Mouse (Mus musculus): ENCODE results near the gene Nr1h2.
A peak's percentile ranks its signal among the peaks of the same experiment; 100 is the strongest.

Nr1h2 gene

GRCm38 (mm10) chr7:44553826-44554225 is at the start of gene Nr1h2:
Gene Nr1h2, minus strand, starts transcription at chr7:44553951.
- DNase-seq = peak; percentile 97

- DNase-seq = no peak
Observed at GRCm38 (mm10) chr7:44603186-44603855, 49.6 kb upstream of the Nr1h2 start.

DNA sequence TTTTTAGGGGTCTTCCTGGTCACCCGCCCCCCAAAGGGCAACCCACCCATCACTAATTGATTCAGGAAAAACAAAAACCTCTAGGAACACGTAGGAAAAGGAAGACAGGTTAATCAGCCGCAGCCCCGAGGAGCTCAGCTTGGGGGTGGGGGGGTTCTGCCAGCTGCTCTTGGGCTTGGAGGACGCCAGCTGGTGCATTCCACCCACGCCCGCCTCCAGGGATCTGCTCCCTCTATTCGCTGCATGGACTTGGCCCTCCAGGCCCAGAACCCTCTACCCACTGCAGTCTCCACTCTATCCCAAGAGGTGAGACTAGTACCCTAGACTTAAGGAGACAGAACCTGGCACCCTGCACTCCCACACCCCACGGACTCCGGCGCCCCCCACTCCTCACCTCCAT is 48.7 kb upstream of the Nr1h2 start:
- DNase-seq = peak; percentile 68

DNA sequence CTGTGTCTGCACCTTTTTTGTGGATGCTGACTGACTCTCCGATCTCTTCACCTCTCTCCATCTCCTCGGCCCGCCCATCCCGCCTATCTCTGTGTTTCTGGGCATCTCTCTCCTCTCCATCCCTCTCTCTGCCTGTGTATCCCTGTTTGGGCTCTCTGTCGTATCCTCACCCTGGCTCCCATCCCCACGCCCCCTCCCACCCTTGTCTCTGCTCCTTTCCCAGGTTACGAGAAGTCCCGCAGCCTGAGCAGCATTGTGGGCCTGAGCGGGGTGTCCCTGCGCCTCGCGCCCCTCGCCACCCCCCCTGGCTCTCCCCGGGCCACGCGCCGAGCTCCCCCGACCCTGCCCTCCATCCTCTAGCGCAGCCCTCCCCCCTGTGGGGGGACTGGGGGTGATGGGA is 47.9 kb upstream of the Nr1h2 start:
- DNase-seq = no peak

DNA sequence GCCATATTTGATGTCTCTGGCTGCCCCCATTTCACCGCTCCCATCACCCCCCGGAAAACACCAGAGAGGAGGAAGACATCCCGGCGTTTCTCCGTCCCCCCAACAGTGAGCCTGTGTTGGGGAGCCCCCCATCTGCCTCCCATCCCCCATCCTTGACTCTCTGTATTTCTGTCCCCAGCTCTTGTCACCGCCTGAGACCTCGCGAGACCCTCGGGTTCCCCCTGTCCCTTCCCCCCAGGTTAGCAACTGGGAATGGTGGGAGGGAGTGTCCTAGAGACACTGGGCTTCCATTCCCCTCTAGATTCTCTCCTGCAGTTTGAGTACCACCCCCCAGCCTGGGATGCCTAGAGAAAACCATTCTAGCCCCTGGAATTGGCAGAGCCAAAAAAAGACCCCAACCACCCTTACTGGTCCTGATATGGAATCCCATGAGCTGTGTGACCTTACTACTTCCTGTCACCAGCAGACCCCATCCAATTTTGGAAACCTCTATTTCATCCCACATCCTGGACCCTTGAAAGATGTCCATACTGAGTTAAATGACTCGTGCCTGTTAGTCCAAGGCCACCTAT is 47.0 kb upstream of the Nr1h2 start:
- no peak for DNase-seq

- no peak for DNase-seq
Observed at GRCm38 (mm10) chr7:44598336-44598735, 44.6 kb upstream of the Nr1h2 start.

DNA sequence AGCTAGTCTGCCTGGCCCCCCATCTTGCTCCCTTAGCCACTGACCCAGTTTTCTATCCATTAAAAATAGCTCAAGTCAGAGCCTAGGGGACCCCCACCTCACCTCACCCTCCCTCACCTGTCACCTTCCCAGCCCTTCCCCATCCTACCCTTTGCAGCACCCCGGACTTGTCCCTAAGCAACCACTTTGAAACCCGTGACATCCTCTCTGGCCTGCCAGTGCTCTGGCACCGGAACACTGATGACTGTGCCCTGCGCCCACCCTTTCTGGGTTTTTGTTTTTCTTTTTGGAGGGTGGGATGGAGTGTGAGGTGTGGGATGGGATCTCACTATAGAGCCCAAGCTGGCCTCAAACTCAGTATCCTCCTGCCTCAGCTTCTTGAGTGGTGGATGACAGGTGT is 43.9 kb upstream of the Nr1h2 start:
- DNase-seq = no peak

- DNase-seq = no peak
Observed at GRCm38 (mm10) chr7:44596996-44597538, 43.3 kb upstream of the Nr1h2 start.

- DNase-seq = no peak
Observed at GRCm38 (mm10) chr7:44596051-44596450, 42.3 kb upstream of the Nr1h2 start.

DNA sequence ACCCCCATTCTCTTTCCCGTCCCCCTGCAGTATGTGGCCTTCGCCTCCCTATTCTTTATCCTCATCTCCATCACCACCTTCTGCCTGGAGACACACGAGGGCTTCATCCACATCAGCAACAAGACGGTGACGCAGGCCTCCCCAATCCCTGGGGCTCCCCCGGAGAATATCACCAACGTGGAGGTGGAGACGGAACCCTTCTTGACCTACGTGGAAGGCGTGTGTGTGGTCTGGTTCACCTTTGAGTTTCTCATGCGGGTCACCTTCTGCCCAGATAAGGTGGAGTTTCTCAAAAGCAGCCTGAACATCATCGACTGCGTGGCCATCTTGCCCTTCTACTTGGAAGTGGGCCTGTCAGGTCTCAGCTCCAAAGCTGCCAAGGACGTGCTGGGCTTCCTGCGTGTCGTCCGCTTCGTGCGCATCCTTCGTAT is 41.4 kb upstream of the Nr1h2 start:
- DNase-seq = no peak

DNA sequence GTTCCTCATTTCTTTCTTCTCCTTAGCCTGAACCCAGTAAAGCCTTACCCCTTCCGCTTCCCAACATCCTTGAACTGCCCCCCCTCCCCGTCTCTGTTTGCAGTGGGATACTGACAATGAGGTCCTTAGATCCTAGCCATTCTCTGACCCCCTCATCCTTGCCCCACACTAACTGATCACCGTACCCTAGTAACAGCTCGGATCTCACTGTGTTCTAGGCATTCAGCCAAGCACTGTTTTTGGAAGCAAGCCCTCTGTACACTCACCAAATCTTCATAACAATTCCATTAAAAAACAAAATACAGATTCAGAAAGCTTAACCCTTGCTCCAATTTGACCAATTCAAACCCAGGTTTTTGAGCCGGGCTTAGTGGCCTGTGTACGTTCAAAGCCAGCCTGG is 40.5 kb upstream of the Nr1h2 start:
- DNase-seq = no peak

DNA sequence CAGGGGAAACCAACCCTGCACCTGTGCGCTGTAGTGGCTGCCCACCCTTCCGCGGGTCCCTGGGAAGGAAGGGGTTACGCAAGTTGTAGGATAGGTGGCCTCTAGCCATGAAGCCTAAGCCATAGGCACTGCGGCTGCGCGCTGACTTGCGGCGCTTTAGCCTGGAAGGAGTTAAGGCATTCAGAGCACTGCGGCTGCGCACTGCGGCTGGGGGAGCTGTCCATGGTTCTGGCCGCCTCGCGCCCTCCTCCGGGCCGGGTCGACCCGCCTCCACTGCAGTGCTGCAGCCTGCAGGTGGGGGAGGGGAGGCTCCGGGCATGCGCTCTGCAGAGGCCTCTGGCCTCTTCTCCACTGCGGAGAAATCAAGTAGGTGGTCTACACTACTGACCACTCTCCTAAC is 40.0 kb upstream of the Nr1h2 start:
- peak; percentile 93 for DNase-seq

GRCm38 (mm10) chr7:44593051-44593450 is 39.3 kb upstream of the Nr1h2 start:
- no peak for DNase-seq

GRCm38 (mm10) chr7:44591348-44592116 is 37.8 kb upstream of the Nr1h2 start:
- DNase-seq = no peak

GRCm38 (mm10) chr7:44590402-44591347 is 36.9 kb upstream of the Nr1h2 start, which contains the start of gene Kcnc3:
Gene Kcnc3, plus strand, starts transcription at chr7:44590664.
- DNase-seq = peak; percentile 98

DNA sequence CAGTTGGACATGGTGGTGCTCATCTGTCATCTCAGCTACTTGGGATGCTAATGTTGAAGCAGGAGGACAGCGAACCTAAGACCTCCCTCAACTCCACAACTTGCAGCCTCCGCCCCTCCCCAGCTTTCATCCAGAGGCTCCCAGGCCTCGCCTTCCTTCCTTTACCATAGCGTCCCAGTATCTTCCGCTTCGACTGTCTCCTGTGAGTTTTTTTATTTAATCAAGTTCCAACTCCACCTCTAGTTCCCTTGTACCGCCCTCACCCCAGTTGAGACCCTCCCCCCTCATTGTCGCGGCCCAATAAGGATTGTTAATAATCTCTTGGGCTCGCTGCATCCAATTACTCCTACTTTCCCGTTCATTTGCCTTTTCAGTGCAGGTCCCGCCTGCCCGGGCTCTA is 36.2 kb upstream of the Nr1h2 start:
- DNase-seq = peak; percentile 50

DNA sequence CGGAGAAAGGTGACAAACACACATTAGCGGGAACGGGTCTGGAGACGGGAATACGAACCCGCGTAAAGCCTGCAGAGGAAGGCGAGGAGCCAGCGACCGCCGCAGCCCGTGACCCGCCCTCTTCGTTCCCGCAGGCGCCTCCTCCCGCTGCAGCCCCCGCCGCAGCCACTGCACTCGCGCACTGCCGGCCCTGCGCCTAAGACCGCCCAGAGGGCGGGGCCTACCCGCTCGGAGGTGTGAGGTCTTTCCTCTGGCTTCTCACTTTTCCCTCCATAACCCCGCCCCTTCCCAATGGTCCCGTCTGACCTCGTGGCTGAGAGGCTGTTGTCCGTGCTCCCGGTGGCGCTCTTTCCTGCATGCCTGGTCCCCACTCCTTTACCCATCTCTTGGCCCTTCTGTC is 35.4 kb upstream of the Nr1h2 start:
- DNase-seq = peak; percentile 92

- no peak for DNase-seq
Observed at GRCm38 (mm10) chr7:44588338-44588737, 34.6 kb upstream of the Nr1h2 start.

DNA sequence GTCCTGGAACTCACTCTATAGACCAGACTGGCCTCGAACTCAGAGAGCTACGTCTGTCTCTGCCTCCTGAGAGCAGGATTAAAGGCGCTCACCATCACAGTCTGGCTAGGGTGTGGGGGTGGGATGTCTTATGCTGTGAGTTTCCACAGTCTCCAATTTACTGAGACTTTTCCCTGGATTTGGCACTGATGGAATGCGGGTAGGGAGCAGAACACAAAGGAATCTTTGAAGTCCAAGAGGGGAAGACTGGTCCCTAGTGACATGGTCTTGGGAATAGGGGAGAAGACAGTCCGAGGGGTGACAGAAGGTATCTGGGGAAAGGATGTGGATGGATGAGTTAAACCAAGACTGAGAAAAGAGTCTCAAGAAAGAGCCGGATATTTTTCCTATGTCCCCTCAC is 33.9 kb upstream of the Nr1h2 start:
- no peak for DNase-seq

GRCm38 (mm10) chr7:44586930-44587329 is 33.2 kb upstream of the Nr1h2 start:
- peak; percentile 91 for DNase-seq

- DNase-seq = peak; percentile 83
Observed at GRCm38 (mm10) chr7:44586518-44586917, 32.8 kb upstream of the Nr1h2 start.

GRCm38 (mm10) chr7:44585606-44586005 is 31.9 kb upstream of the Nr1h2 start:
- DNase-seq = no peak

- DNase-seq = no peak
Observed at GRCm38 (mm10) chr7:44584921-44585320, 31.2 kb upstream of the Nr1h2 start.

Measured in retina, postnatal 1 day (tissue).